Mouse (Mus musculus) hindbrain, embryonic 11.5 days (tissue): ENCODE data around the gene Pdzd2. TPM values are rescaled to one million over a fixed set of nuclear protein-coding genes. Genes with fewer than 3 reads are reported as not detected.

Experiments
- ATAC-seq: fragments of 200-750 bp; cut with Nextera tagmentation; 2 replicates; pipeline ENCODE4 v1.8.0; 2017; ENCODE audit warnings: mild to moderate bottlenecking, moderate TSS enrichment, moderate library complexity; ENCODE audit not compliant: low FRiP score
- DNase-seq: peaks from one replicate; pipeline ENCODE4 v3.0.0-alpha.2; 2015; ENCODE audit warnings: low spot score
- H3K27ac ChIP-seq: fragments of 300-500 bp; sonication (generic); 2 replicates; pipeline ENCODE4 v1.5.1; 2014; ENCODE audit warnings: mild to moderate bottlenecking, low read depth, low read length
- H3K27me3 ChIP-seq: fragments of 300-500 bp; sonication (generic); 2 replicates; pipeline ENCODE4 v1.6.1; 2014; ENCODE audit warnings: mild to moderate bottlenecking, low read length, moderate library complexity, mixed read lengths; ENCODE audit not compliant: control insufficient read depth, insufficient read depth
- H3K36me3 ChIP-seq: fragments of 300-500 bp; sonication (generic); 2 replicates; pipeline ENCODE4 v1.6.1; 2014; ENCODE audit warnings: mild to moderate bottlenecking, low read length, moderate library complexity, mixed read lengths; ENCODE audit not compliant: control insufficient read depth, insufficient read depth
- H3K4me1 ChIP-seq: fragments of 300-500 bp; sonication (generic); replicated peaks from 2 replicates; pipeline ENCODE4 v1.6.1; 2014; ENCODE audit warnings: low read length, mixed read lengths; ENCODE audit not compliant: control insufficient read depth, insufficient read depth
- H3K4me2 ChIP-seq: fragments of 300-500 bp; sonication (generic); replicated peaks from 2 replicates; pipeline ENCODE4 v1.6.1; 2014; ENCODE audit warnings: mild to moderate bottlenecking, low read depth, low read length
- H3K4me3 ChIP-seq: fragments of 300-500 bp; sonication (generic); 2 replicates; pipeline ENCODE4 v1.5.1; 2014; ENCODE audit warnings: low read depth, low read length
- H3K9ac ChIP-seq: fragments of 300-500 bp; sonication (generic); 2 replicates; pipeline ENCODE4 v1.6.1; 2014; ENCODE audit warnings: low read depth, low read length
- H3K9me3 ChIP-seq: fragments of 300-500 bp; sonication (generic); 2 replicates; pipeline ENCODE4 v1.6.1; 2016; ENCODE audit warnings: low read length; ENCODE audit not compliant: control insufficient read depth
- WGBS: fragments of 180-500 bp; shearing (Covaris S2); extraction: QIAGEN DNeasy Blood & Tissue Kit; methylation state at CpG from one replicate; pipeline ENCODE4 v1.1.7; 2014; 5-methylcytosine and 5-hydroxymethylcytosine counted together
- polyA plus RNA-seq: library from polyadenylated mRNA; unstranded; fragments of >200 nt; fragmentation: Nextera tagmentation; extraction: Ambion mirVana; gene quantifications from 2 replicates; pipeline ENCODE4 v1.2.1, GENCODE M21; 2014

Pdzd2 gene
- polyA plus RNA-seq, 1 experiment from 2014 or later, result 5.5 TPM

DNA sequence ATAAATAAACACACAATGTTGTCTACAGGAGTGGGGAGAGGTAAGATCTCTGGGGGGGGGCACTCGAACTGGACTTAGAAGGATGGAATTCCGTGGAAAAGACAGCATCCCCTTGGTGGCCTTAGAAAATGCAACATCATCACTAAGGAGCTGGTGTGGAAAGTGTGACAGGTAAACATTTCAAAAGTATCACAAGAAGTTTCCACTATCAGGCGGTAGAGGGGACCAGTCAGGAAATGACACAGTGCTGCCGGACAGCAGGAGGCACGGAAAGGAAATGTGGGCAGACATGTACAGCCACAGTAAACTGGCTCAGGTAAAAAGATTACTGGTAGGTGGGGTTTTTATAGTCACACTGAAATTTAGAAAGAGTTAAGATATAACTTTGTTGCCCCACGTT is 160.5 kb downstream of the Pdzd2 start:
- no peak overlapping the region for H3K4me2 ChIP-seq
- DNase-seq (no peak), ATAC-seq (no peak)
- no peak overlapping the region for H3K27ac ChIP-seq
- H3K9ac ChIP-seq, result no peak overlapping the region
- H3K4me1 ChIP-seq, result no peaks in the 10 kb centered on the region
- no peaks in the 10 kb centered on the region for H3K27me3 ChIP-seq
- no peaks in the 10 kb centered on the region for H3K9me3 ChIP-seq
- H3K4me3 ChIP-seq, result no peak overlapping the region
- WGBS, result 79% methylated on average over 6 of the region's 6 CpGs
- no peaks in the 10 kb centered on the region for H3K36me3 ChIP-seq

DNA sequence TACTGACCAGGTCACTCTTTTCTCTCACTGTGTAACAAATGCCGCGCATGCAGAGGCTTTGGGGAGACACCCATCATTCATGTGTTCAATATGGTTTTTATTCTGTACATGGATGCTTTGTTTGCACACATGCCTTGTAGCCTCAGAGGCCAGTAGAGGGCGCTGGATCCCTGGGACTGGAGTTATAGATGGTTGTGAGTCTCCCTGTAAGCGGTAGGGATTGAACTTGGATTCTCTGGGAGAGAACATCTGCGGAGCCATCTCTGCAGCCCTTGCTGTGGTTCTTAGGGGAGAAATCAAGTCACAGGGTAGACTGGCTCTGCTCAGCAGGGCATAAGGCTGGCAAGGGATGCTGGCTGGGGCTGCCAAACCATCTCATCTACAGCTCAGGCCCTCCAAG is 161.4 kb downstream of the Pdzd2 start:
- no peak overlapping the region for H3K4me3 ChIP-seq
- H3K27ac ChIP-seq, result no peak overlapping the region
- H3K4me2 ChIP-seq, result no peak overlapping the region
- ATAC-seq, result peak; percentile 31; the same call in 1 of the 2 replicates
- H3K4me1 ChIP-seq, result no peaks in the 10 kb centered on the region
- H3K9ac ChIP-seq, result no peak overlapping the region
- peak; percentile 79 for DNase-seq
- H3K27me3 ChIP-seq, result no peaks in the 10 kb centered on the region
- H3K36me3 ChIP-seq, result no peaks in the 10 kb centered on the region
- no peaks in the 10 kb centered on the region for H3K9me3 ChIP-seq
- WGBS, result 55% methylated on average over 5 of the region's 5 CpGs

DNA sequence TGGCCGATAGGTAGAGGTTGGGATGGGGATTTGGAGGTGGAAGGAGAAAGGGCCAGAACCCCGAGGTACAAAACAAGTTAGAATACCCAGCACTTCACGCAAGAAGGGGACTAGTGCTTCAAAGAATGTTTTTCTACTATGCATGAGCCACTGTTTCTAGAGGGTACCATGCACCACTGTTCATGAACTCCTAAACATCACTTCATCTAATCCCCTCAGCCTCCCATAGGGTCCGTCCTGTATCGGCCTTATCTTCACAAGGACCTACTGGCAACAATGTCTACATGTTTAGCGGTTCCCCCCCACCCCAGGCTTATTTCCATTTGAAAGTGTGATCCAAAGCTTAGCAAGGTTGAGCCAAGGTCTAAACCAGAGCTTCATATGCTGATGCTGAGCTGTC is 162.0 kb downstream of the Pdzd2 start:
- no peaks in the 10 kb centered on the region for H3K4me1 ChIP-seq
- H3K9ac ChIP-seq, result no peak overlapping the region
- peak; percentile 47; the same call in 1 of the 2 replicates for ATAC-seq
- no peak overlapping the region for H3K4me3 ChIP-seq
- no peaks in the 10 kb centered on the region for H3K27me3 ChIP-seq
- DNase-seq, result no peak
- no peak overlapping the region for H3K4me2 ChIP-seq
- H3K27ac ChIP-seq, result no peak overlapping the region
- WGBS, result 71% methylated on average over 6 of the region's 6 CpGs
- H3K36me3 ChIP-seq, result no peaks in the 10 kb centered on the region
- H3K9me3 ChIP-seq, result no peaks in the 10 kb centered on the region

DNA sequence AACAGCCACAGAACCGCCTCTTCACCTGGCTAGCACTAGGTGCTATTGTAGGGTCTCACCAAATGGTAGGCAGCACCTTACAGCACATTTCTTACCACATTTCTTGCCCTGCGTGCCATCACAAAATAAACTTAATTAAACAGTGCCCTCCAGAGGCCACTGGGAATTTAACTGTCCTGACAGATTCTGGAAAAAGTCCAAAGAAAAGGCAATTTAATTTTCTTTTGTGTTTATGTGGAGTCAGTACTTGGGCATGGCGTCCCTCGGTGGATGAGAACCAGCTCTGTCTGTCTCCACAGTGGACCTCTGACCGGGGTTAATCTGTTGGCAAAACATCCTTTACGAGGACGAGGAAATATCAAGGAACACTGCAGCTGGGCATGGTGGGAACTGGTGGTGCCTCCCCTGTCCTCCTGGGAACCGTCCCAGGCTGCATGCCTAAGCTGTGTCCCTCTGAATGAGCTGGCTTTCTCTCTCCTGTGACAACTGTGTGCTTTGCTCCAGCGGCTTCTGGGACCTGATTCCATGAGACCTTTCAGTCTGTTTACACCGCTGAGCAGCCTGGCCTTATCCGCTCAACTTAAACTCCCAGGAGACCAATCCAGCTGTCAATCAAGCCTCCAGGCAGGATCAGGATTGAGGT is 162.5 kb downstream of the Pdzd2 start:
- WGBS, result 32% methylated on average over 11 of the region's 11 CpGs
- peak; percentile 57 for DNase-seq
- no peaks in the 10 kb centered on the region for H3K36me3 ChIP-seq
- no peak overlapping the region for H3K9ac ChIP-seq
- no peaks in the 10 kb centered on the region for H3K4me1 ChIP-seq
- no peaks in the 10 kb centered on the region for H3K9me3 ChIP-seq
- H3K27ac ChIP-seq, result 0 out of 2 replicates have a peak overlapping the region, but pooled peaks have one; percentile 10
- H3K27me3 ChIP-seq, result no peaks in the 10 kb centered on the region
- no peak overlapping the region for H3K4me3 ChIP-seq
- peak overlapping the region; percentile 13; the same call in 1 of the 2 replicates for H3K4me2 ChIP-seq
- ATAC-seq, result peak; percentile 68

DNA sequence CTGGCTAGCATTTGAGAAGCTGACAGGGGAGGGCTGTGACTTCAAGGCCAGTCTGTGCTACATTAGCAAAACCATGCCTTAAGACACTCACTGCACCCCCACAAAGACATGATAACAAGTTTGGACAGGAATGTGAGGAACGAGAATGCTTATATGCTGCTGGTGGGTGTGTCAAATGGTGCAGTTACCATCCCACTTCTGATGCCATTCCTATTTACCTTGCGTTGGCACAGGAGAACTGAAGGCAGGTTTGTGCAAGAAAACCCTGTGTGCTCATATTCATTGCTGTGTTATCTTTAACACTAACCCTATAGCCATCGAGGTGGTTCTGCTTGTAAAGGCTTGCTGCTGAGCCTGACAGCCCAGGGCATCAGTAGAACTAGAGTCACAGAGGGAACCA is 166.1 kb downstream of the Pdzd2 start:
- no peaks in the 10 kb centered on the region for H3K36me3 ChIP-seq
- H3K4me2 ChIP-seq, result no peak overlapping the region
- WGBS, result 86% methylated on average over 3 of the region's 3 CpGs
- H3K4me3 ChIP-seq, result no peak overlapping the region
- no peaks in the 10 kb centered on the region for H3K27me3 ChIP-seq
- H3K4me1 ChIP-seq, result no peaks in the 10 kb centered on the region
- no peak overlapping the region for H3K27ac ChIP-seq
- H3K9me3 ChIP-seq, result no peaks in the 10 kb centered on the region
- H3K9ac ChIP-seq, result no peak overlapping the region
- ATAC-seq (no peak), DNase-seq (no peak)

DNA sequence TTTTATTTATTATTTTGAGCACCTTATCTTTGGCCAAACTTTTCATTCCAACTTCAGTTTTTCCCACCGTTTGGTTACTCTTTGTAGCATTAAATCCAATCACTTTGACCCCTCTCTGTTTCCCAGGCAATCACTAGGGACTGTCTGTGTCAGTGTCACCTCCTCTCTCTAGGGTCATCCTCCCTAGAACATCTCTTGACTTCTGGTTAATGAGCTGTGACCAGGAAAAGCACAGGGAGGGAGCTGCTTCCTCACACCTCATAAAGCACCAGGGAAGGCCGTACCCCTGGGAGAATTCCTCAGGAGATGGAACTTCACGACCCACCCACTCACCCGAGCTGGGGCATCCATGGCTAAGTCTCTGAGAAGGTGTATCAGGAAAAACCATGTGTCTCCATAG is 168.6 kb downstream of the Pdzd2 start:
- 52% methylated on average over 4 of the region's 4 CpGs for WGBS
- H3K36me3 ChIP-seq, result no peaks in the 10 kb centered on the region
- no peak overlapping the region for H3K4me3 ChIP-seq
- H3K27me3 ChIP-seq, result no peaks in the 10 kb centered on the region
- H3K4me2 ChIP-seq, result no peak overlapping the region
- no peaks in the 10 kb centered on the region for H3K9me3 ChIP-seq
- ATAC-seq (no peak), DNase-seq (no peak)
- H3K4me1 ChIP-seq, result no peaks in the 10 kb centered on the region
- no peak overlapping the region for H3K9ac ChIP-seq
- H3K27ac ChIP-seq, result no peak overlapping the region

DNA sequence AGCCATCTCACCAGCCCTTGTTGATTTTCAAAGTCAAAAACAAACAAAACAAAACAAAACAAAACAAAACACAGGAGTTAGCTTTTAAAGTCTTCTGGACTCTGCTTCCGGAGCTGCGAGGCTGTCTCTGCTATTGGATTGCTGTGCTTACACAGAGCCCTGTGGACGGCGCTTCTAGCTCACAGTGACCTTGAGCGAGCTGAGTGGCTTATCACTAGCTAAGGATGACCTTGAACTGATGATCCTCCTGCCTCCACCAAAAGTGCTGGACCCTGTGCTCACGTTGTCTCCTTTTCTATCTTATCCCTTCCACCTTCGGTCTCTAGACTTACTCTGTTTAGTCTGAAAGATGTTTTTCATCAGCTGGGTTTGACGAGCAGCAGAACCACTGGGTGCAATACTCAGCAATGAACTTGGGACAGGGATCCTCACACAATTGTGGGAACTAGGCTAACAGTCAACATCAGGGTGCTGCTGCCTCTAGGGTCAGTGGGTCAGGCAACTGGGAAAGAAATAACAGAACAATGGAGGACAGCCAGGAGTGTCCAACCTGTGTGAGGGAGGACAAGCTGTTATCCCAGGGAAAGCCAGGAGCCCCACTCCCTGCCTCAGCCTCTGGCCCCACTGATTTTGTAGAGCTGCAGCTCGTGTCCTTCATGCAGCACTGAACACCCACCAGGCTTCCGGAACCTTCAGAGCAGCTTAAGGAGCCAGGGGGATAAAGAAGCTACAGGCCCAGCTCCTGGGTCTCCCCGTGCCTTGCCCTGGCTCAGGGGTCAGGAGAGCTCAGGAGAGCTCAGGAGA is 172.9 kb downstream of the Pdzd2 start:
- no peak overlapping the region for H3K4me3 ChIP-seq
- H3K9me3 ChIP-seq, result no peaks in the 10 kb centered on the region
- WGBS, result 90% methylated on average over 11 of the region's 11 CpGs
- no peaks in the 10 kb centered on the region for H3K36me3 ChIP-seq
- H3K27me3 ChIP-seq, result no peaks in the 10 kb centered on the region
- H3K4me1 ChIP-seq, result no peaks in the 10 kb centered on the region
- no peak overlapping the region for H3K9ac ChIP-seq
- H3K4me2 ChIP-seq, result no peak overlapping the region
- no peak for ATAC-seq
- H3K27ac ChIP-seq, result no peak overlapping the region
- no peak for DNase-seq

DNA sequence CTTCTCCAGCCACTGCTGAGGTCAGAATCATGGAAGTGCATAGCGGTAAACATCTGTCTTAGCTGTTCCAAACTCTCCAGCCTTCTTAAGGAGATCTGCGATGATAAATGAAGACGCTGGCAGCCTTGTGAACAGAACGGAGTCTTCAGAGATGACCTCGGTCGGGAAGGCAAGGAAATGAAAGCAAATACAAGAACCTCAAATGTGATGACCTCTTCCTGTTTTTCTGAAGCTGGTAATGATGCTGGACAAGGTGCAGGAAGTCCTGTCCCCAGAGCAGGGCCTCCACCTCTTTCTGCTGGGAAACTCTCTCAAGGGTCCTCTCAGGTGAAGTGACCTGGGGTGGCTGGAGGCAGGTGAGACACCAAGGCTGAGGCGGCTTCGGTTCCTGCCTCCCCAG is 174.4 kb downstream of the Pdzd2 start:
- no peaks in the 10 kb centered on the region for H3K9me3 ChIP-seq
- H3K27ac ChIP-seq, result no peak overlapping the region
- H3K4me1 ChIP-seq, result no peaks in the 10 kb centered on the region
- ATAC-seq (no peak), DNase-seq (no peak)
- H3K27me3 ChIP-seq, result no peaks in the 10 kb centered on the region
- no peaks in the 10 kb centered on the region for H3K36me3 ChIP-seq
- no peak overlapping the region for H3K4me2 ChIP-seq
- 81% methylated on average over 8 of the region's 8 CpGs for WGBS
- no peak overlapping the region for H3K9ac ChIP-seq
- no peak overlapping the region for H3K4me3 ChIP-seq

DNA sequence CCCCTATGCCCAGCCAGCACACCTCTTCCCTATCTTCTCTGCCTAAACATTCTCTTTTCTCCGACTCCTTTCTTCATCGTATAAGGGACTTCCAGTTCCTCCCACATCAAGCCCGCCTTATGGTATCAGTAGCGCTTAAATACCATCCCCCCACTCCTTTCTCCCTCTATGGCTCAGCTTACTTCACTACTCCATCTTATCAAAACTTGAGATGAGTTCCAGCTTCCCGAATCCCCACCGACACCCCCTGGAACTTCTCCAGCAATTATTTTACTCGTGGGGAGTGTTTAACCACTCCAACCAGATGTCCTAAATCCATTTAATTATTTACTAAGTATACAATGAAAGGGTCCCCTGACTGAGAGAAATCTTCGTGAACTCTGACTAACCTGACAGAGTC is 179.2 kb downstream of the Pdzd2 start:
- H3K27ac ChIP-seq, result no peak overlapping the region
- ATAC-seq (no peak), DNase-seq (no peak)
- no peaks in the 10 kb centered on the region for H3K36me3 ChIP-seq
- no peaks in the 10 kb centered on the region for H3K9me3 ChIP-seq
- no peak overlapping the region for H3K9ac ChIP-seq
- WGBS, result 64% methylated on average over 8 of the region's 8 CpGs
- no peaks in the 10 kb centered on the region for H3K27me3 ChIP-seq
- no peak overlapping the region for H3K4me2 ChIP-seq
- H3K4me3 ChIP-seq, result no peak overlapping the region
- no peaks in the 10 kb centered on the region for H3K4me1 ChIP-seq
